In the genomic region with DNA sequence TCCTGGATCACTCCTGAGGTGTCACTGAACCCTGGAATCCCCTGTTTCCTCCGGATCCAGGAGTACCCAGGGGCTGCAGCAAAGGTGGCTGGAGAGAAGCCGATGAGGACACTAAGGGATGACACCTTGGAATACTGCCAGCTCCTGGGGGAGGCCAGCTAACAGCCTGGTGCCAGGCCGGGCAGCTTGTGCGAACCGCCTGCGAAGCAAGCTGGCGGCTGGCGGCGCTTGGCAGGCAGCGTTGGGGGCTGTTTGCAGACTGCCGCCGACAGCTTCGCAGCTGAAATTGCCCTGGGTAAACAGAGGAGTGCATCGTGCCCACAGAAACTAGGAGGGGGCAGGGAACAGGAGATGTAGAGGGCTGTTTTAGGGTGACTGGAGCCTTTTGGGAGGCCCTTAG, we compare ENCODE assay signal across 8 mouse cellular contexts. TPM values are rescaled to one million over a fixed set of nuclear protein-coding genes. Genes with fewer than 3 reads are reported as not detected.
DNase-seq lines count a peak whose midpoint lies in the region; ATAC-seq lines count a peak whose summit lies in the region.
"Had no signal": no experiment of that assay in that cellular context is flagged by ENCODE, and none has a peak within 500 bp of the region (broad histone marks: within the 10 kb centered on the region; RNA-seq: fewer than 3 reads in every experiment).

No protein-coding gene starts in this region.

- no peaks in the 10 kb centered on the region for H3K9me3 ChIP-seq in limb, embryonic 10.5 days (replicated peaks)
- H3K9me3 ChIP-seq: liver, embryonic 15.5 days had no signal

- no peaks in the 10 kb centered on the region for H3K36me3 ChIP-seq in limb, embryonic 10.5 days
- H3K36me3 ChIP-seq: liver, embryonic 15.5 days had no signal

- WGBS in limb, embryonic 10.5 days = 73% methylated on average over 14 of the region's 14 CpGs

- peaks cover 13% of the 10 kb centered on the region; the same call in 1 of the 2 replicates for H3K27me3 ChIP-seq in limb, embryonic 10.5 days (ENCODE audit: low read depth, poor library complexity, severe bottlenecking)

- ATAC-seq in cerebellum, adult (ENCODE audit: insufficient number of reproducible peaks, low FRiP score, low TSS enrichment) = peak; percentile 31; the same call in 1 of the 2 replicates

- 0 out of 2 replicates have a peak overlapping the region, but pooled peaks have one; percentile 14 for H3K27ac ChIP-seq in limb, embryonic 10.5 days
- H3K27ac ChIP-seq: liver, embryonic 15.5 days had no signal

- H3K4me1 ChIP-seq in limb, embryonic 10.5 days = peaks cover 42% of the 10 kb centered on the region

- DNase-seq in kidney, postnatal 4 days = peak; percentile 49 to 69
- no peak for DNase-seq in kidney, adult 11 months
- peak; percentile 48 to 83 for DNase-seq in cerebellum, postnatal 4 days (ENCODE audit: low spot score in 2 of 2)
- DNase-seq in limb, embryonic 10.5 days (ENCODE audit: low spot score) = no peak
- DNase-seq in embryo, embryonic 9.5 days (ENCODE audit: extremely low spot score) = no peak
- no peak for DNase-seq in lung, postnatal 14 days

- no peak overlapping the region for H3K4me3 ChIP-seq in limb, embryonic 10.5 days
- H3K4me3 ChIP-seq: liver, embryonic 15.5 days had no signal

RNA-seq across cellular contexts. Expression of a gene that starts 18.4 kb away (rescaled TPM):
- polyA plus RNA-seq in limb, embryonic 10.5 days (2016; fragmentation: Nextera tagmentation; extraction: Ambion mirVana) = 95.5 and 95.6 TPM in 2 replicates

RNA-seq across cellular contexts. Expression of a gene that starts 56.9 kb away (rescaled TPM):
- polyA plus RNA-seq in limb, embryonic 10.5 days (2016; fragmentation: Nextera tagmentation; extraction: Ambion mirVana) = 30.5 and 34.7 TPM in 2 replicates

Comparison
In these comparisons a context has a peak if more than half of its experiments do, and no peak if none do; other contexts are left out.
1. DNase-seq: peak in kidney, postnatal 4 days (2 of 2) and cerebellum, postnatal 4 days (2 of 2); none in kidney, adult 11 months (single experiment), limb, embryonic 10.5 days (single experiment), embryo, embryonic 9.5 days (single experiment) and lung, postnatal 14 days (single experiment).